8 mouse cellular contexts compared by ENCODE assay signal in the genomic region with DNA sequence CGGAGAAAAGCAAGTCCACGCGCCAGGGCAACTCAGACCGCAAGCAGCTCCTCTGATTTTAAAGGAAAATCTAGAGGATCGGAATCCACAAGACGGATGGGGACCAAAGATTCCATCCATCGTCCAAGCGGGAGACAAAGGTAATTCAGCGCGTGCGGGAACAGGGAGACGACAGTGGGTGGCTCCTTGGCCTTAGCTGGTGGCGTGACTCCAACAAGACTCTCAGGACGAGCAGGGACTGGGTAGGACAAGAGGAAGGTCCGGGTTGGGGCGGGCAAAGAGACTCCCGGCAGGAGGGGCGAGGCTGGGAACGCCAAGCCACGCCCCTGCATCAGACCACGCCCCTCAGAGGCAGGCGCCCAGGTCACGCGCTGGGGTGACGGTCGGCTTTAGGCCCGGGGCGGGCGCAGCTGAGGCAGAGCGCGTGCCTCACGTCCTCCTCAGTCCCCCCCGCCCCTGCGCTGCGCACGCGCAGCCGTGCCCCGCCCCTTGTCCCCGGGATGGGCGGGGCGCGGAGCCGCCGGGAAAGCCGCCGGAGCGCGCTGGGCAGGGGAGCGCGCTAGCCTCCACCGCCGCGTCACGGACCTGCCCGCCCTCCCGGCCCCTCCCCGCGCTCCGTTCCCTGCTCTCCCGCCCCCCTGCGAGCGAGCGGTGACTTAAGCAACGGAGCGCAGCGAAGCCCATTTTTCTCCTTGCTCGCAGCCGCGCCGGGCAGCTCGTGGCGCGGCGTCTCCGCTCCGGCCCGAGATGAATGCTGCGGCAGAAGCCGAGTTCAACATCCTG. TPM values are rescaled to one million over a fixed set of nuclear protein-coding genes. Genes with fewer than 3 reads are reported as not detected.
A peak's percentile ranks its signal among the peaks of the same experiment; 100 is the strongest.
DNase-seq lines count a peak whose midpoint lies in the region; ATAC-seq lines count a peak whose summit lies in the region.

No protein-coding gene starts in this region.

- peaks cover 9% of the 10 kb centered on the region for H3K4me1 ChIP-seq in hindbrain, embryonic 15.5 days (replicated peaks)

- H3K9ac ChIP-seq in hindbrain, embryonic 15.5 days = peak overlapping the region; percentile 83

- under 1% methylated on average over 60 of the region's 80 CpGs for WGBS in hindbrain, embryonic 15.5 days

- H3K4me3 ChIP-seq in hindbrain, embryonic 15.5 days = peak overlapping the region; percentile 90

- H3K27me3 ChIP-seq in hindbrain, embryonic 15.5 days = no peaks in the 10 kb centered on the region

- DNase-seq in T-cell, adult 2 months (ENCODE audit: low spot score) = peak; percentile 97
- DNase-seq in cerebellum, postnatal 36 days = peak; percentile 97 to 99
- DNase-seq in frontal cortex, postnatal 36 days (ENCODE audit: low spot score in 2 of 2) = peak; percentile 96 to 97
- DNase-seq in left cerebral cortex, adult 11 months (ENCODE audit: low spot score) = peak; percentile 96
- peak; percentile 99 to 100 for DNase-seq in lung, postnatal 4 days
- DNase-seq in retina, postnatal 7 days (ENCODE audit: low read depth, low spot score) = peak; percentile 95
- DNase-seq in urinary bladder, adult 2 months (ENCODE audit: low spot score) = peak; percentile 98

- H3K36me3 ChIP-seq in hindbrain, embryonic 15.5 days = no peaks in the 10 kb centered on the region

- H3K27ac ChIP-seq in hindbrain, embryonic 15.5 days (replicated peaks) = peak overlapping the region; percentile 99

- H3K4me2 ChIP-seq in hindbrain, embryonic 15.5 days = peak overlapping the region; percentile 65

- ATAC-seq in hindbrain, embryonic 15.5 days (ENCODE audit: low FRiP score, low read depth) = peak; percentile 97

- no peaks in the 10 kb centered on the region for H3K9me3 ChIP-seq in hindbrain, embryonic 15.5 days

RNA-seq across cellular contexts. Expression of a gene that starts 0.7 kb away (rescaled TPM):
- polyA plus RNA-seq in hindbrain, embryonic 15.5 days (2015; fragmentation: Nextera tagmentation; extraction: Ambion mirVana) = 31.0 and 31.1 TPM in 2 replicates
- polyA plus RNA-seq in urinary bladder, adult 2 months (2012; rRNA removed) = 40.7 and 43.7 TPM in 2 replicates

Comparison
In these comparisons a context has a peak if more than half of its experiments do, and no peak if none do; other contexts are left out.
1. Peak in every context shown above with its lines: DNase-seq, ATAC-seq, H3K4me3 ChIP-seq and H3K27ac ChIP-seq.